Mouse (Mus musculus) intestine, postnatal 0 days (tissue): Measurements from ENCODE around the gene M1ap. TPM values are rescaled to one million over a fixed set of nuclear protein-coding genes. Genes with fewer than 3 reads are reported as not detected.

Experiments
- ATAC-seq: fragments of 200-750 bp; cut with Nextera tagmentation; 2 replicates; pipeline ENCODE4 v1.8.0; 2017; ENCODE audit warnings: mild to moderate bottlenecking, moderate TSS enrichment, moderate library complexity
- H3K27ac ChIP-seq: fragments of 300-500 bp; sonication (generic); 2 replicates; pipeline ENCODE4 v1.5.1; 2014; ENCODE audit warnings: mild to moderate bottlenecking, low read depth, low read length, moderate library complexity
- H3K27me3 ChIP-seq: fragments of 300-500 bp; sonication (generic); replicated peaks from 2 replicates; pipeline ENCODE4 v1.6.1; 2014; ENCODE audit warnings: low read length, mixed read lengths; ENCODE audit not compliant: control insufficient read depth, insufficient read depth
- H3K36me3 ChIP-seq: fragments of 300-500 bp; sonication (generic); 2 replicates; pipeline ENCODE4 v1.6.1; 2014; ENCODE audit warnings: mild to moderate bottlenecking, moderate library complexity; ENCODE audit not compliant: control insufficient read depth, insufficient read depth
- H3K4me1 ChIP-seq: fragments of 300-500 bp; sonication (generic); replicated peaks from 2 replicates; pipeline ENCODE4 v1.6.1; 2014; ENCODE audit warnings: antibody characterized with exemption, low read length, mixed read lengths; ENCODE audit not compliant: control insufficient read depth, insufficient read depth
- H3K4me2 ChIP-seq: fragments of 300-500 bp; sonication (generic); replicated peaks from 2 replicates; pipeline ENCODE4 v1.6.1; 2014; ENCODE audit warnings: low read depth, mild to moderate bottlenecking, moderate library complexity
- H3K4me3 ChIP-seq: fragments of 300-500 bp; sonication (generic); 2 replicates; pipeline ENCODE4 v1.5.1; 2014; ENCODE audit warnings: low read depth, low read length
- H3K9ac ChIP-seq: fragments of 300-500 bp; sonication (generic); 2 replicates; pipeline ENCODE4 v1.6.1; 2014; ENCODE audit warnings: mild to moderate bottlenecking, low read depth, low read length
- H3K9me3 ChIP-seq: fragments of 300-500 bp; sonication (generic); 2 replicates; pipeline ENCODE4 v1.6.1; 2016; ENCODE audit warnings: mixed run types; ENCODE audit not compliant: control insufficient read depth
- CTCF ChIP-seq: sonication (generic); IDR thresholded peaks from 2 replicates; pipeline ENCODE4 v1.5.1; 2016; ENCODE audit warnings: low read depth, mild to moderate bottlenecking, control low read depth, antibody characterized with exemption, moderate library complexity
- WGBS: fragments of 180-500 bp; shearing (Covaris S2); extraction: QIAGEN DNeasy Blood & Tissue Kit; methylation state at CpG from one replicate; pipeline ENCODE4 v1.1.7; 2014; 5-methylcytosine and 5-hydroxymethylcytosine counted together
- polyA plus RNA-seq: library from polyadenylated mRNA; unstranded; fragments of >200 nt; fragmentation: Nextera tagmentation; extraction: Ambion mirVana; gene quantifications from 2 replicates; pipeline ENCODE4 v1.2.1, GENCODE M21; 2015

Gene M1ap
- polyA plus RNA-seq, 1 experiment from 2014 or later, result 0.16 TPM

DNA sequence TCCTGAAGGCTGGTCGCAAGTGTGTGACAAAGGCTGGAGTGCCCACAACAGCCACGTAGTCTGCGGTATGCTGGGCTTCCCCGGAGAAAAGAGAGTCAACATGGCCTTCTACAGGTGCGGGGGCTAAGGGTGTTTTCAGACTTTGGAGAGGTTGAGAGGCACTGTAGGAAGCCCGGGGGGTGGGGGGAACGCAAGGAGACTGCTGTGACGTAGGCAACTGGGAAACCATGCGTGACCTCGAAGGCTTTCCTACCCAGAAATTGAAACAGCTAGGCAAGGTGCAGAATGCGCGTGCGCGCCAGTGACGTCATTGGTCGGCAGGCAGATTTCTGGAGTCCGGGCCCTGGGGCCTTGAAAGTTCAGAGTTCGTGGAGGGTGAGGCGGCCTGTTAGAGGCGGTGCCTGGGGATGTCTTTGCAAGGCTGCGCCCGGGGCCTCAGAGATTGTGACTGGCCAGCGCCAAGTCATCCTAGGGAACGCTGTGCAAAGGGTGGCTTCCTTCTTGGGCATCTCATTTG is 91.9 kb downstream of the M1ap start:
- Histone ChIP-seq H3K9me3 (no peaks in the 10 kb centered on the region), H3K27me3 (no peaks in the 10 kb centered on the region; the same call in 1 of the 2 replicates), H3K36me3 (no peaks in the 10 kb centered on the region), H3K4me2 (peak overlapping the region; percentile 58), H3K4me1 (no peaks in the 10 kb centered on the region), H3K9ac (no peak overlapping the region), H3K27ac (no peak overlapping the region), H3K4me3 (peak overlapping the region; percentile 23; the same call in 1 of the 2 replicates)
- no peak for TF ChIP-seq CTCF
- ATAC-seq, result peak; percentile 76
- WGBS, result 11% methylated on average over 24 of the region's 24 CpGs

DNA sequence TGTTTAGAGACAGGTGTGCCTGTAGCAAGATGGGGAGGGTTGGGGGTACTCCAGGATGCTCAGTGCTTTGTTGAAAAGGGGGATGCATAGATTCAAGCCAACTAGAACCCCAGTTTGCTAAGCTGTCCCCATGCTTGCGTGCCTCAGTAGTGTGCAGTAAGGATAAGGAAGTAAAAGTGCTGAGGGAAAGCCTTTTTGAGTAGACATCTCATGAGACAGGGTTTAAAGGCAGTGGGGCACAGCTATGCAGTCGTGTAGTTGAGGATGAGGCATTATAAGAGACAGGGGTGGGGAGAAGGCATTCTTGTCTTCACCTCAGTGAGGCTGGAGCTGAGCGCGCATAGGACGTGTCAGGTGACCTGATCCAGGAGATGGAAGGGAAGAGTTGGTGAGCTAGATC is 93.9 kb downstream of the M1ap start:
- WGBS, result 85% methylated on average over 5 of the region's 5 CpGs
- H3K27ac ChIP-seq, result no peak overlapping the region
- H3K4me3 ChIP-seq, result no peak overlapping the region
- no peaks in the 10 kb centered on the region for H3K36me3 ChIP-seq
- no peak overlapping the region for H3K9ac ChIP-seq
- H3K27me3 ChIP-seq, result no peaks in the 10 kb centered on the region
- H3K4me1 ChIP-seq, result no peaks in the 10 kb centered on the region
- no peaks in the 10 kb centered on the region for H3K9me3 ChIP-seq
- no peak overlapping the region for H3K4me2 ChIP-seq
- no peak for ATAC-seq
- TF ChIP-seq CTCF, result no peak

- no peak overlapping the region for H3K9ac ChIP-seq
- no peak for ATAC-seq
- H3K4me2 ChIP-seq, result no peak overlapping the region
Measured at GRCm38 (mm10) chr6:83043561-83043960, 96.9 kb downstream of the M1ap start.

DNA sequence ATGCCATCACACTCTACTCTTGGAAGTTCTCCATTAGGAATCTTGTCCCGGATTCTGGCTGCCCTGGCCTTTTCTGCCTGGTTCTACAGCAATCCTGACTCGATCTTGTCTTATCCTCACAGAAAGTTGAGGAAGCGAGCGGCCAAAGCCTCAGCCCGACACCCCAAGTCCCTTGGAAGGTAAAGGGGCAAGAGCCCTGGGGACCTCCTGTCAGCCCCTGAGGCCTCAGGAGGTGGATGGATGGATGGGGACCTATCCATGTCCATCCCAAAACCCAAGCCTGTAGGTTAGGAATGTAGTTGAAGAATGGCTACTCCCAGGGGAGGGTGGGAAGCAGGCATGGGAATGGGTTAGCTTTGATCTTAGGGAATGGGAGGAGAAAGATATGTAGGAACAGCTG is 97.3 kb downstream of the M1ap start:
- no peak for ATAC-seq
- Histone ChIP-seq H3K4me1 (no peaks in the 10 kb centered on the region), H3K4me2 (no peak overlapping the region), H3K36me3 (no peaks in the 10 kb centered on the region; the same call in 1 of the 2 replicates), H3K27me3 (no peaks in the 10 kb centered on the region), H3K9me3 (no peaks in the 10 kb centered on the region), H3K4me3 (no peak overlapping the region), H3K9ac (no peak overlapping the region), H3K27ac (no peak overlapping the region)
- 88% methylated on average over 5 of the region's 5 CpGs for WGBS
- TF ChIP-seq CTCF, result no peak

More at GRCm38 (mm10) chr6:83043561-83043960, 96.9 kb downstream of the M1ap start:
- no peaks in the 10 kb centered on the region; the same call in 1 of the 2 replicates for H3K36me3 ChIP-seq
- H3K27ac ChIP-seq, result no peak overlapping the region
- no peaks in the 10 kb centered on the region for H3K27me3 ChIP-seq
- WGBS, result 58% methylated on average over 6 of the region's 6 CpGs
- no peaks in the 10 kb centered on the region for H3K9me3 ChIP-seq
- H3K4me1 ChIP-seq, result no peaks in the 10 kb centered on the region
- H3K4me3 ChIP-seq, result no peak overlapping the region
- no peak for TF ChIP-seq CTCF

- H3K27me3 ChIP-seq, result no peaks in the 10 kb centered on the region
- no peak overlapping the region for H3K27ac ChIP-seq
- no peak overlapping the region for H3K4me3 ChIP-seq
- no peak overlapping the region for H3K4me2 ChIP-seq
- no peaks in the 10 kb centered on the region for H3K9me3 ChIP-seq
- no peak overlapping the region for H3K9ac ChIP-seq
- H3K4me1 ChIP-seq, result no peaks in the 10 kb centered on the region
- ATAC-seq, result no peak
- H3K36me3 ChIP-seq, result no peaks in the 10 kb centered on the region; the same call in 1 of the 2 replicates
- TF ChIP-seq CTCF, result no peak
- 68% methylated on average over 9 of the region's 9 CpGs for WGBS
Measured at GRCm38 (mm10) chr6:83044742-83045141, 98.0 kb downstream of the M1ap start.

DNA sequence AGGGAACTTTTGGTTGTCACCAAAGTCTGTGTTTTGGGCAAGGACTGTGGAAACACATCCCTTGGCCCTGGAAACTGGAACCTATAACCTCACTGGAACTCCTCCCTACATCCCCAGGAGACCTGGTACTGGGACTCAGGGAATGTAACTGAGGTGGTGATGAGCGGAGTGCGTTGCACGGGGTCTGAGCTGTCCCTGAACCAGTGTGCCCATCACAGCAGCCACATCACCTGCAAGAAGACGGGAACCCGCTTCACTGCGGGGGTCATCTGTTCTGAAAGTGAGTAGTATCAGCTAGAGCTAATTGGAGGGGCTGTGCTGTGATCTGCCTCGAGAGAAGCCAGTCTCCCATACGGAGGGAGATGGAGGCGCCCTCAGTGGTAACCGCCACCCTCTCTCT is 102.7 kb downstream of the M1ap start:
- no peak for TF ChIP-seq CTCF
- no peak for ATAC-seq

More for the DNA sequence above, 102.7 kb downstream of the M1ap start:
- H3K9ac ChIP-seq, result no peak overlapping the region
- 0 out of 2 replicates have a peak, but pooled peaks cover 5% of the 10 kb centered on the region for H3K4me1 ChIP-seq
- H3K36me3 ChIP-seq, result peaks cover 10% of the 10 kb centered on the region; the same call in 1 of the 2 replicates
- H3K4me2 ChIP-seq, result no peak overlapping the region
- WGBS, result 67% methylated on average over 10 of the region's 10 CpGs
- H3K9me3 ChIP-seq, result no peaks in the 10 kb centered on the region
- no peaks in the 10 kb centered on the region for H3K27me3 ChIP-seq
- H3K27ac ChIP-seq, result no peak overlapping the region
- H3K4me3 ChIP-seq, result no peak overlapping the region
